Mouse (Mus musculus): ENCODE measurements at regions not wholly inside any gene's neighbourhood (a gene's known extent, or its start where the extent isn't known, plus 50 kb on each side); places are given as distances from the start of the nearest gene placed in this dataset.

DNA sequence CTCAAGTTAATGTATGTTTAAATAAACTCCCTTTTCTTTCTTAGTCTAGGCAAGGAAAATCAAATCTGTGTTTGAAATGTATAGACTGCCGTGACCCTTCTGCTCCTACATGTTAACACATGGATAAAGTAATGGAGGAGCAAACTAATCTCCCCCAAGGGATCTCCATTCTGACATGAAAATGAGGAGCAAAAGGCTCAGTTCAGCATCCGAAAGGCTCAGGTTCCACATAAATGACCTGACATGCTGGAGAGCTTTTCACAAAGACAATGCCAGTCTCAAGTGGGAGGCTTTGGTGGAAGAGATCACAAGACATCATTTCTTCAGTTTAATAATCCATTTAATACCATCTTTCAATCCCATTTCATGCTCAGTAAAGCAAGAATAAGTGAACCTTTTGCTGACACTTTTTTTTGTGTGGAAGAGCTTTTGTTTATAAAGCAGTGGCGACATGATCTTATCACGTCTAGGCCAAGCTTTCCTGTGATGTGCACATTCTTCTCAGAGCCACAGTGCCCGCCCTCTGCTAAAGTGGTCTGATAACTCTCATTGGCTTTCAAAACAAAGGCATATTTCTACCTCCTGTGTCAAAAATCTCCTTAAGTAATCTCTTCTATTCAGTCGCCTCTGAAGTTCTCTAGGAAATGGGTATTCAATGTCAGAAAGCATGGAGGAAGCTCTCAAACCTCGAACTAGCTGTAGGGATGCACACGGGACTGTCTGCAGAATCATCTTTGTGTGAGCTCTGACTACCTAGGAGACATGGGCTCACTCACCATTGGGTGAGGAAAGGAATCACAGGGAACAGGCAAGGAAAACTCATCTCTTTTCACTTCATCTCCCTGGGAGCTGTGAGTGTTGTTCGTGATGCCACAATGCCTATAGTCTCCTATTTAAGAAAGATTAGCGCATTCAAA is 271.7 kb upstream of the Sash1 start:
- TF ChIP-seq FLI1 (IDR thresholded peaks at IDR 0.05; ENCODE audit: low read length): no peak
- no peak for TF ChIP-seq GATA1 (IDR thresholded peaks at IDR 0.05; ENCODE audit: borderline replicate concordance, low read length)
- Histone ChIP-seq H3K27me3 (replicated peaks) (no peaks in the 10 kb centered on the region), H3K4me1 (no peaks in the 10 kb centered on the region; the same call in 1 of the 2 replicates), H3K9me3 (peaks cover 8% of the 10 kb centered on the region; the same call in 1 of the 2 replicates), H3K4me3 (replicated peaks) (no peak overlapping the region), H3K36me3 (replicated peaks; ENCODE audit: low read length) (no peaks in the 10 kb centered on the region)

DNA sequence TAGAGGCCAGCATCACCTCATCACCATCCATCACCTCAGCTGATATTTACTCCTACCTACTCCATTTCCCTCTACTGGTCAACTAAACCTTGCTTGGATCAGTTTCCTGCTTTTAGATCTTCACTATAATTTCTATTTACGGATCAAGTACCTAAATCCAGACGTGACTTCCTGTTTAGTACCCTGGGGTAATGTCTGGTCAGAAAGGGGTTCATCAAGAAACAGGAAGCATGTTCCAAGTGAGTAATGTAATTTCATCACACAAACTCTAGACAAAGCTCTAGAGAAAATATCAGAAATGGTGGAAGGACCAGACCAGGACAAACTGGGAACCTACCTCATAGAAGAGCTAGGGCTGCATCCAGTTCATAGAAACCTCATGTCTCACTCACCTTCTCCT is 250.2 kb upstream of the Sash1 start:
- no peaks in the 10 kb centered on the region for H3K27me3 ChIP-seq (replicated peaks)
- TF ChIP-seq GATA1 (IDR thresholded peaks at IDR 0.05; ENCODE audit: borderline replicate concordance, low read length) (no peak), FLI1 (IDR thresholded peaks at IDR 0.05; ENCODE audit: low read length) (no peak)
- H3K4me3 ChIP-seq (replicated peaks): no peak overlapping the region
- no peaks in the 10 kb centered on the region; the same call in 1 of the 2 replicates for H3K9me3 ChIP-seq
- no peaks in the 10 kb centered on the region for H3K4me1 ChIP-seq
- no peaks in the 10 kb centered on the region for H3K36me3 ChIP-seq (replicated peaks; ENCODE audit: low read length)

DNA sequence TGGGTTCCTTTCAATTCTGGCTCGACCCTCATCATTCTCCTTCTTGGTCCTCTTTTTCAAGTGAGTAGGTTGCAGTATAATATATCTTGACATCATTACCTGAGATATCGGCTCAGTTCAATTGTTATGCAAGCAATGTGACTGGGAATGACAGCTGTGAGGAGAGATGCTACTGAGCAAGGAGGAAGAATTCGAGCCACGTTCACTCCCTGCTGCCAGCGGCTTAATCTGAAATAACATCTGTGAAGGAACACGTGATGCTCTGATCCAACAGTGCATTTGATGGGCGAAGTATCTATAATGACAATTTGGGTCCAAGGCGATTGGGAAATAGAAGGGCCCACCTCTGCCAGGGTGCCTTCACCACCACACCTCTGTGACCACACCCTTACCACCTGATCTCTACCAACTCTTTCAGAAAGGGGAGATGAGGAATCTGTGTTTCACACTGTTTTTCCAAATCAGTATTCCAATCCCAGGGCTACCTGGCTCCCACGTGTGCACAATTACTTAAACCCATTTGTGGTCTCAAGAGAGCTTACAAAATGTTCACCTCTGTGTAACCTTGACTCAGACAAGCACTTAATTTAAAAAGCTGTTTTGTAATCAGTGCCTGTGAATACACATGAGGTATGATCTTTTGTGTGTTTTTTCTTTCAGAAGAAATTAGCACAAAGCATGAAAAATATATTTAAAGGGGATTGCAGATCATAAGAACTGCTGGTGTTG is 248.6 kb upstream of the Sash1 start:
- H3K27me3 ChIP-seq (replicated peaks): no peaks in the 10 kb centered on the region
- H3K4me3 ChIP-seq (replicated peaks): no peak overlapping the region
- no peaks in the 10 kb centered on the region for H3K36me3 ChIP-seq (replicated peaks; ENCODE audit: low read length)
- H3K9me3 ChIP-seq: no peaks in the 10 kb centered on the region; the same call in 1 of the 2 replicates
- H3K4me1 ChIP-seq: no peaks in the 10 kb centered on the region
- TF ChIP-seq GATA1 (IDR thresholded peaks at IDR 0.05; ENCODE audit: borderline replicate concordance, low read length): no peak
- no peak for TF ChIP-seq FLI1 (IDR thresholded peaks at IDR 0.05; ENCODE audit: low read length)

DNA sequence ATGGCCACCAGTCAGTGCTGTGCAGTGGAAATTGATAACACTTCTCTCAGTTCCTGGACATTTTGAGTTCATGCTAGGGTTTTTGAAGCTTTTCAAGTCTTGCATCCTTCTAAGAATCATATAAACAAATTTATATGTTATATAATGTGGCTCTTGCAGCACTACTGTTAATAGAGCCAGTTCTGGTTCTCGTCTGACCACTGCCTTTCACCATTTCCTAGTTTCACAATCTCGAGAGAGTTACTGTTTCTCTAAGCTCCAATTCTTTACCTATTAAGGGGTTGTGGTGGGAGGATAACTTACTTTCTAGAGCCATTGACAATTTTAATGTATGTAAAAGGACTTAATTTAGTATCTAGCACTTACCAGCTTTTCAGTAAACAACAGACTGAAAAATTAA is 244.2 kb upstream of the Sash1 start:
- Histone ChIP-seq H3K27me3 (replicated peaks) (no peaks in the 10 kb centered on the region), H3K4me1 (no peaks in the 10 kb centered on the region), H3K9me3 (no peaks in the 10 kb centered on the region; the same call in 1 of the 2 replicates), H3K36me3 (replicated peaks; ENCODE audit: low read length) (no peaks in the 10 kb centered on the region), H3K4me3 (replicated peaks) (no peak overlapping the region)
- TF ChIP-seq FLI1 (IDR thresholded peaks at IDR 0.05; ENCODE audit: low read length): no peak
- no peak for TF ChIP-seq GATA1 (IDR thresholded peaks at IDR 0.05; ENCODE audit: borderline replicate concordance, low read length)

GRCm38 (mm10) chr10:9119249-9119648 is 233.4 kb upstream of the Sash1 start:
- Histone ChIP-seq H3K9me3 (no peaks in the 10 kb centered on the region), H3K36me3 (replicated peaks; ENCODE audit: low read length) (no peaks in the 10 kb centered on the region), H3K4me1 (no peaks in the 10 kb centered on the region), H3K4me3 (replicated peaks) (no peak overlapping the region), H3K27me3 (replicated peaks) (no peaks in the 10 kb centered on the region)
- no peak for TF ChIP-seq FLI1 (IDR thresholded peaks at IDR 0.05; ENCODE audit: low read length)
- no peak for TF ChIP-seq GATA1 (IDR thresholded peaks at IDR 0.05; ENCODE audit: borderline replicate concordance, low read length)

DNA sequence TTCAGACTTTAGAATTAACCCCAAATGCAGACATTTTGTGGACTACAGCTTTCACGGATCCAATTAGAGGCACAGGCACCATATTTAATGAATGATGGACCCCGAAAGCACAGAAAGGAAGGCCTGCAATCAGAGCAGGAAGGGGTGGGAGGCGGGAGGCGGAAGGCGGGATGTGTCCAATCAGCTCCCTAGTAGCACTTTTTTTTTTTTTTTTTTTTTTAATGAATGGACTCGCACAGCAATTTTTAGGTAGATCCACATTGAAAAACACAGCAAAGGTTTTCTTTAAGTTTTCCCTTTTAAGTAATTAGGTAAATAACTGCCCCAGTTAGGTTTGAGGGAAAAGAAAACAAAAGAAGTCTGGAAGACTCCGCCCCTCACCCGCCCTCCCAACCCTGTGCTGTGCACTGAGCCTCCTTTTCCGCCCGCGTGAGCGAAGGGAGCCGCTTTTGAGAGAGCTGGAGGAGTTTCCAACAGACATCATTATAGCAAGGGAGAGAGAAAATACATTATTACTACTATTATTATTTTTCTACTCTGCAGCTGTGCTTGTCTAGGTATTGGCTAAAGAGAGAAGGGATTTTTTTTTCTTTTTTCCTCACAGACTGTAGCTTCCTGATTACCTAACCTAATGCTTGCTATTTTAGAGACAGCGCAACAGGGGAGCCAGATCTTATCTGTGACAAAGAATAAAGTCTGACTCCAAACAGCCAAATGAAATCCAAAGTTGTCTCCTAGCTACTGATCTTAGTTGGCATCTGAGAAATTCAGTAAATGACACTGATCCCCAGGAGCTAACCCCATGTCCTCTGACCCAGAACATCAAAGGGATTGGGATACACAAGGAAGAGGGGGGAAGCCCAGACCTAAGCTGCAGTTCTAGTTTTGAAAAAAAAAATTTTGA is 232.0 kb upstream of the Sash1 start:
- Histone ChIP-seq H3K4me3 (replicated peaks) (no peak overlapping the region), H3K27me3 (replicated peaks) (no peaks in the 10 kb centered on the region), H3K4me1 (no peaks in the 10 kb centered on the region), H3K9me3 (no peaks in the 10 kb centered on the region), H3K36me3 (replicated peaks; ENCODE audit: low read length) (no peaks in the 10 kb centered on the region)
- TF ChIP-seq GATA1 (IDR thresholded peaks at IDR 0.05; ENCODE audit: borderline replicate concordance, low read length) (no peak), FLI1 (IDR thresholded peaks at IDR 0.05; ENCODE audit: low read length) (no peak)

DNA sequence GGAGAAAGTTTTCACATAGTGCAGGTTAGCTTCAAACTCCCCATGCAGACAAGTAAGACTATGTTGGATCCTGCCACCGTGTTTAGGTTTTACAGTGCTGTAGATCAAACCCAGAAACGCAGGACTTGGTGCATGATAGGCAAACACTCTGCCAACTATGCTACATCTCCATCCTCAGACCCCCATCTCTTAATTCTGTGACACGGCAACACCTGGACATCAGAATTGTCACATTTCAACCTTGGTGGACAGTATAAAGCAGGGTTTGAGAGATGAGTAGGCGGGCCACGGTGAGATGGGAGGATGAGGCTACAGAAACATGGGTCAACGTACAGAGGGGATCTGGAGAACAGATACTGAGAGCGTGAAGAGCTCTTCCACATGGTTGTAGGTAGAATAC is 231.3 kb upstream of the Sash1 start:
- Histone ChIP-seq H3K9me3 (no peaks in the 10 kb centered on the region), H3K4me3 (replicated peaks) (no peak overlapping the region), H3K4me1 (no peaks in the 10 kb centered on the region), H3K27me3 (replicated peaks) (no peaks in the 10 kb centered on the region), H3K36me3 (replicated peaks; ENCODE audit: low read length) (no peaks in the 10 kb centered on the region)
- no peak for TF ChIP-seq GATA1 (IDR thresholded peaks at IDR 0.05; ENCODE audit: borderline replicate concordance, low read length)
- TF ChIP-seq FLI1 (IDR thresholded peaks at IDR 0.05; ENCODE audit: low read length): no peak

DNA sequence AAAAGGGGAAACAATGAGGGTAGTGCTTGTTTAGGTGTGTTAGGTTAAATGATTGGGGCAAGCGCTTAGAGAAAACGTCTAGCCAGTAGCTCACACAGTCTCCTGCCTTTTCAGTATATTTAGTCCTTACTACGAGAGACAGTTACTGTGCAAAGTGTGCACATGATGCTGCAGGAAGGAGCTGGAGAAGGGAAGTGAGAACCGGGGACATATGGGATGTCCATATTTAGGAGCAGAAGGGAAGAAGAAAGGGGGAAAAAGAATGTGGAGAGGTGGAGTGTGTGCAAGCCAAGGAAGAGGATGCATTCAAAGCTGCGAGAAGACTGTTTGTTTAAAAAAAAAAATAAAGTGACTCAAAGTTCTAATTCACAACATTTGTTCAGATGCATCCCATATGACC is 227.8 kb upstream of the Sash1 start:
- Histone ChIP-seq H3K4me1 (no peaks in the 10 kb centered on the region), H3K9me3 (peaks cover 7% of the 10 kb centered on the region), H3K36me3 (replicated peaks; ENCODE audit: low read length) (no peaks in the 10 kb centered on the region), H3K27me3 (replicated peaks) (no peaks in the 10 kb centered on the region), H3K4me3 (replicated peaks) (no peak overlapping the region)
- TF ChIP-seq FLI1 (IDR thresholded peaks at IDR 0.05; ENCODE audit: low read length) (no peak), GATA1 (IDR thresholded peaks at IDR 0.05; ENCODE audit: borderline replicate concordance, low read length) (no peak)

- peaks cover 7% of the 10 kb centered on the region for H3K9me3 ChIP-seq
- no peaks in the 10 kb centered on the region for H3K4me1 ChIP-seq
- TF ChIP-seq FLI1 (IDR thresholded peaks at IDR 0.05; ENCODE audit: low read length) (no peak), GATA1 (IDR thresholded peaks at IDR 0.05; ENCODE audit: borderline replicate concordance, low read length) (no peak)
- no peak overlapping the region for H3K4me3 ChIP-seq (replicated peaks)
- no peaks in the 10 kb centered on the region for H3K27me3 ChIP-seq (replicated peaks)
- H3K36me3 ChIP-seq (replicated peaks; ENCODE audit: low read length): no peaks in the 10 kb centered on the region
Observed at GRCm38 (mm10) chr10:9111051-9111450, 225.2 kb upstream of the Sash1 start.

Data from megakaryocyte, embryonic 14.5 days (primary cell).